Mouse (Mus musculus) heart, embryonic 15.5 days (tissue): ENCODE results near the gene Socs5. TPM values are rescaled to one million over a fixed set of nuclear protein-coding genes. Genes with fewer than 3 reads are reported as not detected.

Experiments
- ATAC-seq: fragments of 200-750 bp; cut with Nextera tagmentation; replicated peaks from 2 replicates; pipeline ENCODE4 v1.8.0; 2017; ENCODE audit warnings: low read depth, moderate TSS enrichment; ENCODE audit not compliant: insufficient number of reproducible peaks, insufficient read depth, low FRiP score
- H3K27ac ChIP-seq: fragments of 300-500 bp; sonication (generic); 2 replicates; pipeline ENCODE4 v1.5.1; 2015; ENCODE audit warnings: mild to moderate bottlenecking, inconsistent platforms
- H3K27me3 ChIP-seq: fragments of 300-500 bp; sonication (generic); 2 replicates; pipeline ENCODE4 v1.6.1; 2015; ENCODE audit warnings: inconsistent platforms
- H3K36me3 ChIP-seq: fragments of 300-500 bp; sonication (generic); 2 replicates; pipeline ENCODE4 v1.6.1; 2015; ENCODE audit warnings: mild to moderate bottlenecking, inconsistent platforms
- H3K4me1 ChIP-seq: fragments of 300-500 bp; sonication (generic); replicated peaks from 2 replicates; pipeline ENCODE4 v1.6.1; 2015; ENCODE audit warnings: inconsistent platforms
- H3K4me2 ChIP-seq: fragments of 300-500 bp; sonication (generic); 2 replicates; pipeline ENCODE4 v1.6.1; 2015; ENCODE audit warnings: inconsistent platforms, mild to moderate bottlenecking, moderate library complexity
- H3K4me3 ChIP-seq: fragments of 300-500 bp; sonication (generic); 2 replicates; pipeline ENCODE4 v1.5.1; 2015; ENCODE audit warnings: mild to moderate bottlenecking, inconsistent platforms
- H3K9ac ChIP-seq: fragments of 300-500 bp; sonication (generic); 2 replicates; pipeline ENCODE4 v1.6.1; 2015; ENCODE audit warnings: mild to moderate bottlenecking, inconsistent platforms
- H3K9me3 ChIP-seq: fragments of 300-500 bp; sonication (generic); replicated peaks from 2 replicates; pipeline ENCODE4 v1.6.1; 2016; ENCODE audit warnings: inconsistent platforms
- WGBS: fragments of 180-500 bp; shearing (Covaris S2); methylation state at CpG from one replicate; pipeline ENCODE4 v1.1.7; 2015; ENCODE audit warnings: mixed read lengths; 5-methylcytosine and 5-hydroxymethylcytosine counted together
- polyA plus RNA-seq: library from polyadenylated mRNA; unstranded; fragments of >200 nt; fragmentation: Nextera tagmentation; extraction: Ambion mirVana; gene quantifications from 2 replicates; pipeline ENCODE4 v1.2.1, GENCODE M21; 2015

Socs5 gene
- polyA plus RNA-seq, 1 experiment from 2014 or later: 10.5 TPM

DNA sequence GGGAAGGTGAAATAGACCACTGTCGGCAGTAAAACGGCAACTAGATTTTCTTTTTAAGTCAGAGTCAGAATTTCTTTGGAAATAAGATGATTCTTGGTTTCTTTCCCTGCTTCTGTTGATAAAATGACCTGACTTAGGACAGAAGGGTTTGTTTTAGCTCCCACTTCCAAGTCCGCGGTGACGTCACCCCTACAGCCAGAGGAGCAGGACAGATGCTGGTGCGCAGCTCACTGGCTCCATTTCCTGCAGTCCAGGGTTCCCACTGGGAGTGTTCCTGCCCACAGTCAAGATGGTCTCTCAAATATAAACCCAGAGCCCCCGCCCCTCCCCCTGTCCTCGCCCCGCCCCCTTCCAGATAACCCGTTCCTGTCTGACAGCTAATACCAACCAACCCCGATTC lies 34.8 kb downstream of the Socs5 start:
- Histone ChIP-seq H3K4me2 (peak overlapping the region; percentile 45; the same call in 1 of the 2 replicates), H3K27ac (peak overlapping the region; percentile 50), H3K9me3 (no peaks in the 10 kb centered on the region), H3K36me3 (no peaks in the 10 kb centered on the region), H3K27me3 (no peaks in the 10 kb centered on the region), H3K4me3 (peak overlapping the region; percentile 21), H3K9ac (no peak overlapping the region), H3K4me1 (0 out of 2 replicates have a peak, but pooled peaks cover 2% of the 10 kb centered on the region)
- ATAC-seq: peak; percentile 73
- WGBS: 33% methylated on average over 11 of the region's 11 CpGs

DNA sequence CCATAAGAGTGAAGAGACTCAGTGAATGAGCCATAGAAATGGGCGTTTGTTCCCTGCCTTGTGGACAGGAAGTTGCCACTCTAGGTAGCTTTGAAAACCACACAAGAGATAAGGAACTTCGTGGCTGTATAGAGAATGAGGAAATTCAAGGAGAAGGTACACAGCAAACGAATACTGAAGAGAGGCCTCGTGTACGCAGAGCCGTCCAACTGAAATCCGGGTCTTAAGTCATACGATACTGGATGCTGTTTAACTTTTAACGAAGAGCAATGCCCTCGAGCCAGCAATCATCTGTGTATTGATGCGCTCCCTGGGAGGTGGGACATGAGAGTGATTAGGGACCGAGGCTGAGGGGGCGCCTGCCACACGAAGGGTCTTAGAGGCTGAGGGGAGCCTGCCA lies 35.7 kb downstream of the Socs5 start:
- no peak overlapping the region for H3K27ac ChIP-seq

DNA sequence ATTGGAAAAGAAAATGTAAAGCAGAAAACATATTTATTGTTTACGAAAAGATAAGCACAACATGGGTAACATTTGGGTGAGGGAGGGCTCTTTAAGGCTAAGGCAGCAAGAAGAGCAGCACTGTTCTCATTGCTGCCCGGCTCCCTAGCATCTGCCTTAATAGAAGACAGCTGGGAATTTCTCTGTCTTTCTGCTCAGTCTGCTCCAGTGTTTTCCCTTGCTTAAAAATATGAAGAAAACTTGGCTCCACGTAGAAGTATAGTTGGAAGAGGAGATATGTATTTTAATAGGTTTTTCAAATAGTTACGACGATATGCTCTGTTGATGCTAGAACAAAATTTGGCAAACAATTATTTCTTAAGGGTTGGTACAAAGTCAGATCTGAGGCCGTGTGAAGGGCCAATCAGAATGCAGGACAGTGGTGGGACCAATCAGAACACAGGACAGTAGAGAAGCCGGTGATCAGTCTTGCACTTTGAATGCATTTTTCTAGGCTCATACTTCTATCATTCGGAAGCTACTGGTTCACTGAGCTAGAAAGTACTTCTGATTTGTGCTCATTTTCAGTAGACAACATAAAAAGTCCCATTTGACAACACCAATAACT lies 39.0 kb downstream of the Socs5 start:
- no peaks in the 10 kb centered on the region for H3K36me3 ChIP-seq
- H3K27ac ChIP-seq: no peak overlapping the region
- H3K9ac ChIP-seq: no peak overlapping the region
- no peak for ATAC-seq
- H3K4me1 ChIP-seq: 0 out of 2 replicates have a peak, but pooled peaks cover 2% of the 10 kb centered on the region
- H3K27me3 ChIP-seq: no peaks in the 10 kb centered on the region
- H3K9me3 ChIP-seq: no peaks in the 10 kb centered on the region
- no peak overlapping the region for H3K4me3 ChIP-seq
- WGBS: 70% methylated on average over 8 of the region's 8 CpGs
- H3K4me2 ChIP-seq: no peak overlapping the region

More for the DNA sequence above, 35.7 kb downstream of the Socs5 start:
- no peaks in the 10 kb centered on the region for H3K9me3 ChIP-seq
- 0 out of 2 replicates have a peak, but pooled peaks cover 2% of the 10 kb centered on the region for H3K4me1 ChIP-seq
- H3K4me2 ChIP-seq: no peak overlapping the region
- H3K9ac ChIP-seq: no peak overlapping the region
- H3K4me3 ChIP-seq: no peak overlapping the region
- WGBS: 71% methylated on average over 14 of the region's 14 CpGs
- no peaks in the 10 kb centered on the region for H3K27me3 ChIP-seq
- H3K36me3 ChIP-seq: no peaks in the 10 kb centered on the region
- no peak for ATAC-seq

DNA sequence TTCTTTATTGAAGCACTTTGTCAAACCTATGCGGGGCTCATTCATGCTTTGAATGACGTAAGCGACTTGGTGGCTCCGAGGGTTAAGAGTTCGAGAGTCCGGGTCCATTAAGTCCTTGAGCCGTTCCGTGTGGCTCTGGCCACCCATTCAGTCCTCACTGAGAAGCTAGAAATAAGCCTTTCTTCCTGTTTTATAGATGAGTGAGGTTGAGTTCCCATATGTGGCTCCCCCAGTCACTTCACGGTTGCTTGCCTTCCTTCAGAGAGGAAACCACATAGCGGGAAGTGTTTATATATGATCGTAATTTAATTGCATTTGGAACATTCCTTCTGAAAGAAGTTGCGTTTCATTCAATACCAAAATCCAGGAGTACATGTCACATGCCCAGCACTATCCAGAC lies 42.3 kb downstream of the Socs5 start:
- Histone ChIP-seq H3K27ac (no peak overlapping the region), H3K4me3 (no peak overlapping the region), H3K9ac (no peak overlapping the region), H3K9me3 (no peaks in the 10 kb centered on the region), H3K36me3 (no peaks in the 10 kb centered on the region), H3K27me3 (no peaks in the 10 kb centered on the region), H3K4me2 (no peak overlapping the region), H3K4me1 (0 out of 2 replicates have a peak, but pooled peaks cover 3% of the 10 kb centered on the region)
- no peak for ATAC-seq
- WGBS: 84% methylated on average over 12 of the region's 12 CpGs

DNA sequence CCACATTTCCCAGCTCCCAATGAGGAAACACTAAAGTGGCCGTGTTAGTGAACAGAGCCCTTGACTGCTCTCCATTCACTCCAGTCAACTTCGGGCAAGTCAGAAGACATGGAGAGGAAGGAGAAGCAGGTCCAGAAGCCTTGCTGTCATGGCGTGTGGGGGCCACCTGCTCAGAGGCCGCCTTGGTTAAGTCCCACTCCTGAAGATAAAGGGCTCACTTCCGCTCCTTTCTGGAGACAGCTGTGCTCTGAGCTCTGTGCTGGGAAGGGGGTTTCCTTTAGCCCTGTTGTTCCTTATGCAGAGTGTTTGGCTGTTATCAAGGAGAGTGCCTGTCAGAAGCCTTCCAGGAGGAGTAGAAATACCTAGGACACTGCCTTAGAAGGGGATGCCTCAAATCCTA lies 45.5 kb downstream of the Socs5 start:
- H3K4me3 ChIP-seq: no peak overlapping the region
- no peak overlapping the region for H3K4me2 ChIP-seq
- WGBS: 20% methylated on average over 5 of the region's 5 CpGs
- no peaks in the 10 kb centered on the region for H3K36me3 ChIP-seq
- no peaks in the 10 kb centered on the region for H3K9me3 ChIP-seq
- H3K9ac ChIP-seq: no peak overlapping the region
- H3K27me3 ChIP-seq: no peaks in the 10 kb centered on the region
- no peak for ATAC-seq
- peaks cover 22% of the 10 kb centered on the region for H3K4me1 ChIP-seq
- 0 out of 2 replicates have a peak overlapping the region, but pooled peaks have one; percentile 21 for H3K27ac ChIP-seq

DNA sequence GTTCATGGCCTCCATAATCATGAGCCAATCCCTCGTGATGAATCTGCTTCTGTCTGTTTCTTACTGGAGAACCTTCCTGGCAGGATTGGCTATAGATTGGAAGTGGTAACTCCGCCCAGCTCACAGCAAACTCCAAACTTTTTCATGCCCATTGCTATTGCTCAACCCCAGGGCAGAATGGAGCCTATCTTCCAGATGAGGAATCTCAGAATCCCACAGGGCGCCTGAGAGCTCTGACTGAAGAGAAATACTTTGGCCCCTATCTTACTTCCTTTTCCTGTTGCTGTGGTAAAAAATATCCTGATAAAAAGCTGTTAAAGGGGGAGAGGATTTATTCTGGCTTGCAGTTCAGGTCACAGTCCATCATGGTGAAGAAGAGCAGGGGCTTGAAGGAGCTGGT lies 48.2 kb downstream of the Socs5 start:
- peaks cover 22% of the 10 kb centered on the region for H3K4me1 ChIP-seq
- H3K36me3 ChIP-seq: no peaks in the 10 kb centered on the region
- H3K4me3 ChIP-seq: no peak overlapping the region
- H3K9ac ChIP-seq: no peak overlapping the region
- ATAC-seq: no peak
- no peaks in the 10 kb centered on the region for H3K27me3 ChIP-seq
- H3K4me2 ChIP-seq: no peak overlapping the region
- WGBS: 59% methylated on average over 3 of the region's 3 CpGs
- peak overlapping the region; percentile 14 for H3K27ac ChIP-seq
- no peaks in the 10 kb centered on the region for H3K9me3 ChIP-seq

DNA sequence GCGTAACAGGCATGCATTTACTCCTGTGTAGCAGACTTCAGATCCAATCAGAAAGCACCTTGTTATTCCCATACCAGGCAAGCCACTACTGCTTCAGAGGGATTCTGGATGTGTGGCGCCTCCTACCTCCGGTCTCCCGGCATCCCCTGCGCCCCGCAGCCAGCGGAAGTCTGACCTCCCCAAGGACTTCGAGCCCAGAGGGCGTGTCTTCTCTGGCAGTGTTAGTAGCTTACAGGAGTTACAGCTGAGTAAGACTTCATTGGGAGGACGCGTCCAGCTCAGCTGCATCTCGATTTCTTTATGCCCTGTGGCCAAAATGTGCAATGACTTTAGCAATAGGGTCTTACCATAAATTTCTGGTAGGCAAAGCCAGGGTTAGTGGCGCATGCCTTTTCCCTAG lies 50.3 kb downstream of the Socs5 start:
- ATAC-seq: no peak
- Histone ChIP-seq H3K27me3 (no peaks in the 10 kb centered on the region), H3K9me3 (no peaks in the 10 kb centered on the region), H3K36me3 (no peaks in the 10 kb centered on the region), H3K4me1 (peaks cover 22% of the 10 kb centered on the region), H3K27ac (no peak overlapping the region), H3K9ac (no peak overlapping the region), H3K4me3 (no peak overlapping the region), H3K4me2 (no peak overlapping the region)
- WGBS: 66% methylated on average over 13 of the region's 13 CpGs

DNA sequence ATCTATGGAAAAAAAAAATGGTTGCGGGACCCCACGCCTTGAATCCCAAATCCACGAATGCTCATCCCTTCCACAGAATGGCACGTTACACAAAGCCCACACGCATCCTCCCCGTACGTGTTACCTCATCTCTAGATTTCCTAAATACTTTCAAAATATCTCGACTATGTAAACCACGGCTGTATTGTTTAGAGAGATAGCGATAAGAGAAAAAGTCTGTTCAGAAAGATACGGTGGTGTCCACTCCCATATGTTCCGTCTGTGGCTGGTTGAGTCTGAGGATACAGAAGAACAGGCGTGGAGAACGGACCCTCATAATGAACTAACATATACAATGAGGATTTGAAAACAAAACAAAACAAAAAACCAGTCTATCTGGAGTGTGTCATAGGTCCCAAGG lies 51.1 kb downstream of the Socs5 start:
- Histone ChIP-seq H3K9ac (no peak overlapping the region), H3K27ac (no peak overlapping the region), H3K36me3 (no peaks in the 10 kb centered on the region), H3K4me2 (no peak overlapping the region), H3K4me3 (no peak overlapping the region), H3K9me3 (no peaks in the 10 kb centered on the region), H3K27me3 (no peaks in the 10 kb centered on the region), H3K4me1 (peaks cover 18% of the 10 kb centered on the region)
- WGBS: 71% methylated on average over 14 of the region's 14 CpGs
- ATAC-seq: no peak

DNA sequence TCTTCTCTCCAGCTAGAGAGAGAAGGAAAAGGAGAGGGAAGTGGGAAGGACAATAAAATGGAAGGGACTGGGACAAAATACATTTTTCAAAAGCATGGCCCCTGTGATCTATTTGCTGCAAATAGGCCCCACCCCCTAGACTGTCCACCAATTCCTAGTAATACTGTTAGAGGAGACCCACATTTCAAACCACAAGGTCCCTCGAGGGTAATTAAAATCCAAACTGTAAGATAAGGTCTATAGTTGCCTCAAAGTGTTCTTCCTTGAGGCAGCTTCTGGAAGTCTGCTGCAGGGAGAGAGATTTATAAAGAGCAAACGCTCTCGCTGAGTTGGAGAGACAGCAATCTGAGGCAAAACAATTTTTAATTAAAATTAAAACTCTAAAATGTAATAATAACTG lies 52.8 kb downstream of the Socs5 start:
- no peak overlapping the region for H3K4me2 ChIP-seq
- H3K9me3 ChIP-seq: no peaks in the 10 kb centered on the region
- no peak for ATAC-seq
- no peak overlapping the region for H3K27ac ChIP-seq
- peaks cover 15% of the 10 kb centered on the region for H3K4me1 ChIP-seq
- H3K27me3 ChIP-seq: no peaks in the 10 kb centered on the region
- H3K9ac ChIP-seq: no peak overlapping the region
- H3K36me3 ChIP-seq: no peaks in the 10 kb centered on the region
- WGBS: 77% methylated on average over 3 of the region's 3 CpGs
- H3K4me3 ChIP-seq: no peak overlapping the region

DNA sequence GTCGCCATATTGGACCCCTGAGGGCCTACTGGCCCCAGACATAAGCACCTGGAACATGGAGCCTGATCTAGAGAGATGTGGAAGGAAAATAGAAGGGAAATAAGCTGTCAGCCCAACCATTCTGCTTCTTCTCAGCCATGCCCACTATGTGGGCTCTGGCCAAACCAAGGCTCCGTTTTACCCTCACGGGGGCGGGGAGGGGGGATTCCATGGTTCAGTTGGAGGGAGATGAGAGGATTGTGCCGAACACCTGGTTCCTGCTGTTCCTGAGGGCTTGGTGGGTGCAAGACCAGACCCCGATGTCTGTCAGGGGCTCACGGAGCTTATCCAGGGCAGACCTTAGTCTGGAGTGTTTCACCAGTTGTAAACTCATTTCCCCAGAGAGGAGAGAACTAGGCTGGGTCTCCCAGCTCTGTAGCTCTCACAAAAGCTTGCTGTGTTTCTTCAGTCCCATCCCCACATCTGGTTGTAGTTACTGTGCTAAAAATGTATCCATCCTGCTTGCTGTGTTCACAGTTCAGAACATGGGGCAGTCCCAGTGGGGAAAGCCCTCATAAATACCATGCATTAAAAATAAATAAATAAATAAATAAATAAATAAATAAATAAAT lies 56.9 kb downstream of the Socs5 start:
- Histone ChIP-seq H3K27ac (no peak overlapping the region), H3K9me3 (no peaks in the 10 kb centered on the region), H3K4me1 (no peaks in the 10 kb centered on the region), H3K4me3 (no peak overlapping the region), H3K4me2 (no peak overlapping the region), H3K27me3 (no peaks in the 10 kb centered on the region), H3K9ac (no peak overlapping the region), H3K36me3 (no peaks in the 10 kb centered on the region)
- 0 out of 2 replicates have a peak, but pooled peaks have one; percentile 31 for ATAC-seq
- WGBS: 71% methylated on average over 7 of the region's 7 CpGs

DNA sequence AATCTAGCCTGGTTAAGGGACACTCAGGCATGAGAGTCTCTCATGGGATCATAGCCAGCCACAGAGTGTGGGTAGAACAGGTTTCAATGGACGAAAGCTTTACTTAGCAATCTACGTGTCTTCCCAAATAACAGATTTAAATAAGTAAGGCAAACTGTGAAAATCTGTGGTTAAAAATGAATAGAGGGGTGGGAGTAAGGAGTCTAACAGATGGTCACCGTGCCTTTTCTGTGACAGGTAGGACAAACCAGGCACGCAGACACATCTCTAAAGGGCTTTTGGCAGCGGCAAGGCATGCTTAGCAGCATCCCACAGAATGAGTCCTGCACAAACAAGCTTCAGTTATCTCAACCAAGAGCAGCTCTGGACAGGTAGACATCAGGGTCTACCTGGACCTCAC lies 59.9 kb downstream of the Socs5 start:
- no peaks in the 10 kb centered on the region for H3K4me1 ChIP-seq
- ATAC-seq: no peak
- H3K9ac ChIP-seq: no peak overlapping the region
- no peaks in the 10 kb centered on the region for H3K27me3 ChIP-seq
- H3K4me3 ChIP-seq: no peak overlapping the region
- H3K27ac ChIP-seq: no peak overlapping the region
- 92% methylated on average over 5 of the region's 5 CpGs for WGBS
- no peaks in the 10 kb centered on the region for H3K9me3 ChIP-seq
- H3K4me2 ChIP-seq: no peak overlapping the region
- H3K36me3 ChIP-seq: no peaks in the 10 kb centered on the region

DNA sequence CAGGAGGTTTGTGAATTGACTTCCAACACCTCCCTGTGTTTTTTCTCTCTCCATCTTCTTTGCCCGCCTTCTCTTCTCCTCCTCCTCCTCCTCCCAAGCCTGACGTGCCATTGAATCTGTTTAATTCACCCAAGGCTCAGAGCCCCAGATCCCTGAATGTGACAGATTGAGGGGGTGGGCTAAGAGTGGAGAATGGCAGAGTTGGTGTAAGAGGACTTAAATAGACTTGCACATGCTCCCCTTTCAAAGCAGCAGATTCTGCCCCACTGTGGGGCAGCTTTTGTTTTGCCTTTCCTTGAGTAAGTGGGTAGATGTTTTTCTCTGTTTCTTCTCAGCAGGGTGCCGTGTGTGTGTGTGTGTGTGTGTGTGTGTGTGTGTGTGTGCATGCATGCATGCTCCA lies 61.6 kb downstream of the Socs5 start:
- no peak overlapping the region for H3K9ac ChIP-seq
- no peak overlapping the region for H3K27ac ChIP-seq
- 0 out of 2 replicates have a peak, but pooled peaks cover 2% of the 10 kb centered on the region for H3K9me3 ChIP-seq
- no peaks in the 10 kb centered on the region for H3K4me1 ChIP-seq
- no peaks in the 10 kb centered on the region for H3K36me3 ChIP-seq
- H3K27me3 ChIP-seq: no peaks in the 10 kb centered on the region
- no peak overlapping the region for H3K4me2 ChIP-seq
- no peak overlapping the region for H3K4me3 ChIP-seq
- WGBS: 59% methylated on average over 3 of the region's 3 CpGs
- ATAC-seq: no peak
